Mouse (Mus musculus) forebrain, postnatal 0 days (tissue): ENCODE measurements around the gene Fam32a. TPM values are rescaled to one million over a fixed set of nuclear protein-coding genes. Genes with fewer than 3 reads are reported as not detected.
A peak's percentile ranks its signal among the peaks of the same experiment; 100 is the strongest.

Experiments used
- ATAC-seq: fragments of 200-750 bp; cut with Nextera tagmentation; 2 replicates; pipeline ENCODE4 v1.8.0; 2017; ENCODE audit warnings: mild to moderate bottlenecking, moderate library complexity
- DNase-seq: peaks from one replicate; pipeline ENCODE4 v3.0.0-alpha.2; 2015
- H3K27ac ChIP-seq: fragments of 300-500 bp; sonication (generic); 2 replicates; pipeline ENCODE4 v1.5.1; 2014; ENCODE audit warnings: low read depth, mild to moderate bottlenecking, antibody characterized with exemption, low read length, moderate library complexity, mixed read lengths
- H3K27me3 ChIP-seq: fragments of 300-500 bp; sonication (generic); 2 replicates; pipeline ENCODE4 v1.6.1; 2014; ENCODE audit warnings: mild to moderate bottlenecking, low read length, mixed read lengths; ENCODE audit not compliant: insufficient read depth
- H3K36me3 ChIP-seq: fragments of 300-500 bp; sonication (generic); 2 replicates; pipeline ENCODE4 v1.6.1; 2014; ENCODE audit warnings: mild to moderate bottlenecking, moderate library complexity; ENCODE audit not compliant: insufficient read depth
- H3K4me1 ChIP-seq: fragments of 300-500 bp; sonication (generic); 2 replicates; pipeline ENCODE4 v1.6.1; 2014; ENCODE audit warnings: antibody characterized with exemption; ENCODE audit not compliant: insufficient read depth
- H3K4me2 ChIP-seq: fragments of 300-500 bp; sonication (generic); 2 replicates; pipeline ENCODE4 v1.6.1; 2014; ENCODE audit warnings: low read depth, mild to moderate bottlenecking, moderate library complexity
- H3K4me3 ChIP-seq: fragments of 300-500 bp; sonication (generic); 2 replicates; pipeline ENCODE4 v1.5.1; 2014; ENCODE audit warnings: low read depth, low read length, mixed read lengths
- H3K9ac ChIP-seq: fragments of 300-500 bp; sonication (generic); 2 replicates; pipeline ENCODE4 v1.6.1; 2014; ENCODE audit warnings: mild to moderate bottlenecking
- H3K9me3 ChIP-seq: fragments of 300-500 bp; sonication (generic); 2 replicates; pipeline ENCODE4 v1.6.1; 2016; ENCODE audit warnings: low read length
- CTCF ChIP-seq: sonication (generic); IDR thresholded peaks from 2 replicates; pipeline ENCODE4 v1.5.1; 2016; ENCODE audit warnings: antibody characterized with exemption, control low read depth, low read depth
- WGBS: fragments of 180-500 bp; shearing (Covaris S2); extraction: QIAGEN DNeasy Blood & Tissue Kit; methylation state at CpG from one replicate; pipeline ENCODE4 v1.1.7; 2014; 5-methylcytosine and 5-hydroxymethylcytosine counted together
- polyA plus RNA-seq: library from polyadenylated mRNA; unstranded; fragments of >200 nt; fragmentation: Nextera tagmentation; extraction: Ambion mirVana; gene quantifications from 2 replicates; pipeline ENCODE4 v1.2.1, GENCODE M21; 2015
- total RNA-seq: library from RNA; depleted of rRNA; stranded (reverse); fragments of >200 nt; gene quantifications from 2 replicates; pipeline ENCODE4 v1.2.3, GENCODE M21; 2014

Gene Fam32a
- total and polyA plus RNA-seq, 2 experiments from 2014 or later: 107 to 147 TPM

GRCm38 (mm10) chr8:72240951-72241350, 21.4 kb downstream of the Fam32a start:
- no peaks in the 10 kb centered on the region for H3K9me3 ChIP-seq
- no peak overlapping the region for H3K27ac ChIP-seq
- peak; percentile 20 for DNase-seq

GRCm38 (mm10) chr8:72242226-72242625, 22.7 kb downstream of the Fam32a start:
- H3K9ac ChIP-seq: no peak overlapping the region
- ATAC-seq (no peak), DNase-seq (no peak)
- no peak overlapping the region for H3K4me2 ChIP-seq
- peaks cover 11% of the 10 kb centered on the region for H3K36me3 ChIP-seq
- H3K9me3 ChIP-seq: no peaks in the 10 kb centered on the region
- peaks cover 11% of the 10 kb centered on the region; the same call in 1 of the 2 replicates for H3K4me1 ChIP-seq
- TF ChIP-seq CTCF: no peak
- no peak overlapping the region for H3K27ac ChIP-seq
- WGBS: 93% methylated on average over 1 of the region's 1 CpGs
- no peak overlapping the region for H3K4me3 ChIP-seq
- no peaks in the 10 kb centered on the region for H3K27me3 ChIP-seq

More at GRCm38 (mm10) chr8:72240951-72241350, 21.4 kb downstream of the Fam32a start:
- no peak for ATAC-seq
- Histone ChIP-seq H3K4me1 (peaks cover 11% of the 10 kb centered on the region; the same call in 1 of the 2 replicates), H3K4me3 (peak overlapping the region; percentile 63), H3K4me2 (peak overlapping the region; percentile 78), H3K27me3 (no peaks in the 10 kb centered on the region), H3K9ac (peak overlapping the region; percentile 63), H3K36me3 (no peaks in the 10 kb centered on the region)
- WGBS: 65% methylated on average over 7 of the region's 7 CpGs
- TF ChIP-seq CTCF: no peak

- WGBS: 70% methylated on average over 2 of the region's 2 CpGs
- Histone ChIP-seq H3K9ac (no peak overlapping the region), H3K36me3 (peaks cover 23% of the 10 kb centered on the region), H3K4me3 (no peak overlapping the region), H3K9me3 (no peaks in the 10 kb centered on the region), H3K27ac (no peak overlapping the region), H3K27me3 (no peaks in the 10 kb centered on the region), H3K4me1 (peaks cover 11% of the 10 kb centered on the region; the same call in 1 of the 2 replicates), H3K4me2 (no peak overlapping the region)
- DNase-seq (no peak), ATAC-seq (no peak)
- TF ChIP-seq CTCF: no peak
These were observed 25.1 kb downstream of the Fam32a start for GRCm38 (mm10) chr8:72244610-72245009.

GRCm38 (mm10) chr8:72257171-72257901, 37.8 kb downstream of the Fam32a start:
- H3K4me1 ChIP-seq: no peaks in the 10 kb centered on the region
- no peak overlapping the region for H3K27ac ChIP-seq
- peak; percentile 75 for TF ChIP-seq CTCF
- H3K4me2 ChIP-seq: no peak overlapping the region
- no peaks in the 10 kb centered on the region for H3K9me3 ChIP-seq
- no peak overlapping the region for H3K9ac ChIP-seq
- 47% methylated on average over 7 of the region's 7 CpGs for WGBS
- no peak overlapping the region for H3K4me3 ChIP-seq
- ATAC-seq (peak; percentile 44), DNase-seq (peak; percentile 43)
- peaks cover 43% of the 10 kb centered on the region for H3K36me3 ChIP-seq
- no peaks in the 10 kb centered on the region for H3K27me3 ChIP-seq

GRCm38 (mm10) chr8:72257902-72258238, 38.3 kb downstream of the Fam32a start:
- Histone ChIP-seq H3K4me2 (no peak overlapping the region), H3K27me3 (no peaks in the 10 kb centered on the region), H3K9ac (no peak overlapping the region), H3K9me3 (no peaks in the 10 kb centered on the region), H3K4me3 (no peak overlapping the region), H3K27ac (no peak overlapping the region), H3K4me1 (no peaks in the 10 kb centered on the region), H3K36me3 (peaks cover 38% of the 10 kb centered on the region)
- ATAC-seq (no peak), DNase-seq (no peak)
- 80% methylated on average over 1 of the region's 1 CpGs for WGBS
- TF ChIP-seq CTCF: no peak

- H3K4me1 ChIP-seq: no peaks in the 10 kb centered on the region
These were observed 40.3 kb downstream of the Fam32a start for GRCm38 (mm10) chr8:72259862-72260261.

GRCm38 (mm10) chr8:72260585-72260984, 41.1 kb downstream of the Fam32a start:
- TF ChIP-seq CTCF: no peak
- H3K4me3 ChIP-seq: no peak overlapping the region
- no peak overlapping the region for H3K27ac ChIP-seq
- H3K27me3 ChIP-seq: no peaks in the 10 kb centered on the region
- no peaks in the 10 kb centered on the region for H3K9me3 ChIP-seq
- H3K36me3 ChIP-seq: peaks cover 12% of the 10 kb centered on the region
- 68% methylated on average over 4 of the region's 4 CpGs for WGBS
- no peak overlapping the region for H3K9ac ChIP-seq
- H3K4me2 ChIP-seq: no peak overlapping the region
- no peaks in the 10 kb centered on the region for H3K4me1 ChIP-seq
- no peak for DNase-seq
- no peak for ATAC-seq

More at GRCm38 (mm10) chr8:72259862-72260261, 40.3 kb downstream of the Fam32a start:
- H3K4me2 ChIP-seq: no peak overlapping the region
- no peaks in the 10 kb centered on the region for H3K9me3 ChIP-seq
- no peak overlapping the region for H3K4me3 ChIP-seq
- H3K9ac ChIP-seq: no peak overlapping the region
- ATAC-seq (no peak), DNase-seq (no peak)
- H3K27me3 ChIP-seq: no peaks in the 10 kb centered on the region
- H3K27ac ChIP-seq: no peak overlapping the region
- TF ChIP-seq CTCF: no peak
- peaks cover 19% of the 10 kb centered on the region for H3K36me3 ChIP-seq
- WGBS: 81% methylated on average over 2 of the region's 2 CpGs
